Mouse (Mus musculus) kidney, adult 18-20 months (tissue): Measurements from ENCODE around the gene Lysmd4.
"Not testable (repeated sequence)": the region's sequence is repeated elsewhere in the genome, so short reads cannot be mapped to it uniquely, and the experiment has no call there.

Experiments
- DNase-seq: peaks from one replicate; pipeline ENCODE4 v3.0.0; 2021

The Lysmd4 gene

GRCm38 (mm10) chr7:67232504-67232903 is 10.2 kb downstream of the Lysmd4 start:
- DNase-seq: no peak

GRCm38 (mm10) chr7:67234797-67235196 is 12.5 kb downstream of the Lysmd4 start:
- DNase-seq: peak; percentile 22

GRCm38 (mm10) chr7:67236351-67236750 is 14.0 kb downstream of the Lysmd4 start:
- DNase-seq: no peak

GRCm38 (mm10) chr7:67237752-67238151 is 15.4 kb downstream of the Lysmd4 start:
- DNase-seq: no peak

GRCm38 (mm10) chr7:67241969-67242368 is 19.6 kb downstream of the Lysmd4 start:
- no peak for DNase-seq

- no peak for DNase-seq
Measured at GRCm38 (mm10) chr7:67243121-67243893, 21.0 kb downstream of the Lysmd4 start.

GRCm38 (mm10) chr7:67243894-67244282 is 21.5 kb downstream of the Lysmd4 start:
- DNase-seq: no peak

- DNase-seq: no peak
Measured at GRCm38 (mm10) chr7:67245255-67245654, 22.9 kb downstream of the Lysmd4 start.

- no peak for DNase-seq
Measured at GRCm38 (mm10) chr7:67246067-67246466, 23.7 kb downstream of the Lysmd4 start.

GRCm38 (mm10) chr7:67259828-67260563 is 37.7 kb downstream of the Lysmd4 start:
- DNase-seq: peak; percentile 52

GRCm38 (mm10) chr7:67270447-67270846 is 48.1 kb downstream of the Lysmd4 start:
- DNase-seq: not testable (repeated sequence)

- no peak for DNase-seq
Measured at GRCm38 (mm10) chr7:67283581-67283980, 61.2 kb downstream of the Lysmd4 start.

GRCm38 (mm10) chr7:67287456-67287855 is 65.1 kb downstream of the Lysmd4 start:
- DNase-seq: no peak

GRCm38 (mm10) chr7:67291356-67291755 is 69.0 kb downstream of the Lysmd4 start:
- DNase-seq: no peak

- no peak for DNase-seq
Measured at GRCm38 (mm10) chr7:67296419-67296818, 74.1 kb downstream of the Lysmd4 start.

GRCm38 (mm10) chr7:67304937-67305336 is 82.6 kb downstream of the Lysmd4 start:
- no peak for DNase-seq

- DNase-seq: no peak
Measured at GRCm38 (mm10) chr7:67307078-67307477, 84.7 kb downstream of the Lysmd4 start.

GRCm38 (mm10) chr7:67308102-67308501 is 85.8 kb downstream of the Lysmd4 start:
- no peak for DNase-seq

GRCm38 (mm10) chr7:67310151-67310550 is 87.8 kb downstream of the Lysmd4 start:
- no peak for DNase-seq

GRCm38 (mm10) chr7:67313200-67313599 is 90.9 kb downstream of the Lysmd4 start:
- no peak for DNase-seq

GRCm38 (mm10) chr7:67318697-67319096 is 96.4 kb downstream of the Lysmd4 start:
- no peak for DNase-seq

- DNase-seq: no peak
Measured at GRCm38 (mm10) chr7:67320359-67320758, 98.0 kb downstream of the Lysmd4 start.

- no peak for DNase-seq
Measured at GRCm38 (mm10) chr7:67342067-67342625, 119.8 kb downstream of the Lysmd4 start.

- DNase-seq: no peak
Measured at GRCm38 (mm10) chr7:67344443-67344842, 122.1 kb downstream of the Lysmd4 start.
